ENCODE assay signal across 18 mouse cellular contexts in genomic region chr2:143677869-143678268, GRCm38 (mm10).
"Had no signal": no experiment of that assay in that cellular context is flagged by ENCODE, and none has a peak within 500 bp of the region (broad histone marks: within the 10 kb centered on the region; RNA-seq: fewer than 3 reads in every experiment).

No protein-coding gene starts in this region.

- H3K9ac ChIP-seq: liver, postnatal 0 days; lung, embryonic 15.5 days; midbrain, embryonic 13.5 days; midbrain, embryonic 15.5 days; neural tube, embryonic 12.5 days; stomach, embryonic 15.5 days had no signal

- H3K9me3 ChIP-seq: lung, embryonic 15.5 days; megakaryocyte, embryonic 14.5 days; midbrain, embryonic 13.5 days; midbrain, embryonic 15.5 days; neural tube, embryonic 12.5 days; stomach, embryonic 15.5 days had no signal

- H3K4me2 ChIP-seq: lung, embryonic 15.5 days; midbrain, embryonic 11.5 days; midbrain, embryonic 13.5 days; midbrain, embryonic 15.5 days; neural tube, embryonic 12.5 days; stomach, embryonic 15.5 days had no signal

- H3K27ac ChIP-seq: lung, embryonic 15.5 days; macrophage; midbrain, embryonic 13.5 days; midbrain, embryonic 15.5 days; neural tube, embryonic 12.5 days; stomach, embryonic 15.5 days; stomach, postnatal 0 days had no signal

- H3K27me3 ChIP-seq: lung, embryonic 15.5 days; megakaryocyte, embryonic 14.5 days; midbrain, embryonic 13.5 days; midbrain, embryonic 15.5 days; neural tube, embryonic 12.5 days; stomach, embryonic 15.5 days had no signal

- ATAC-seq: lung, postnatal 0 days; midbrain, embryonic 13.5 days; midbrain, embryonic 15.5 days had no signal

- DNase-seq: liver, postnatal 0 days; lung, adult 2 months; lung, postnatal 14 days; lung, postnatal 36 days; right cerebral cortex, postnatal 14 days; thymus, adult 18-20 months; thymus, postnatal 14 days; thymus, postnatal 36 days had no signal

- H3K36me3 ChIP-seq: lung, embryonic 15.5 days; midbrain, embryonic 13.5 days; midbrain, embryonic 15.5 days; neural tube, embryonic 12.5 days; stomach, embryonic 15.5 days had no signal

- H3K4me3 ChIP-seq: lung, embryonic 15.5 days; megakaryocyte, embryonic 14.5 days; midbrain, embryonic 13.5 days; midbrain, embryonic 15.5 days; neural tube, embryonic 12.5 days; stomach, embryonic 15.5 days had no signal

- H3K4me1 ChIP-seq: lung, embryonic 15.5 days; megakaryocyte, embryonic 14.5 days; midbrain, embryonic 13.5 days; midbrain, embryonic 15.5 days; neural tube, embryonic 12.5 days; stomach, embryonic 15.5 days had no signal
